Mouse (Mus musculus) bone marrow macrophage, adult 2 months (primary cell): ENCODE measurements around the gene Gpr132. TPM values are rescaled to one million over a fixed set of nuclear protein-coding genes. Genes with fewer than 3 reads are reported as not detected.

Source experiments
- H3K27ac ChIP-seq: 2 replicates; pipeline ENCODE4 v1.5.1; 2012; ENCODE audit warnings: low read depth, low read length; ENCODE audit not compliant: insufficient read depth
- H3K4me1 ChIP-seq: 2 replicates; pipeline ENCODE4 v1.6.1; 2012; ENCODE audit warnings: low read length; ENCODE audit not compliant: control insufficient read depth, insufficient read depth
- H3K4me3 ChIP-seq: 2 replicates; pipeline ENCODE4 v1.5.1; 2012; ENCODE audit warnings: mild to moderate bottlenecking, low read length, moderate library complexity; ENCODE audit not compliant: insufficient read depth
- CTCF ChIP-seq: IDR thresholded peaks from 2 replicates; pipeline ENCODE4 v1.5.1; 2012; ENCODE audit warnings: low read depth, mild to moderate bottlenecking, low read length, moderate library complexity
- POLR2A ChIP-seq: IDR thresholded peaks from 2 replicates; pipeline ENCODE4 v1.6.1; 2012; ENCODE audit warnings: mild to moderate bottlenecking, low read depth, low read length, borderline replicate concordance
- polyA plus RNA-seq: library from polyadenylated mRNA; stranded (reverse); fragments of >200 nt; gene quantifications from 2 replicates; pipeline ENCODE4 v1.2.4, GENCODE M21; 2012; ENCODE audit not compliant: missing spikeins, insufficient read depth, insufficient read length

Gene Gpr132
- polyA plus RNA-seq, 1 experiment, result 42.1 TPM

GRCm38 (mm10) chr12:112877073-112877576 lies 9.1 kb upstream of the Gpr132 start:
- TF ChIP-seq CTCF (no peak), POLR2A (no peak)
- Histone ChIP-seq H3K4me1 (peaks cover 31% of the 10 kb centered on the region), H3K27ac (no peak overlapping the region), H3K4me3 (peak overlapping the region; percentile 38)

DNA sequence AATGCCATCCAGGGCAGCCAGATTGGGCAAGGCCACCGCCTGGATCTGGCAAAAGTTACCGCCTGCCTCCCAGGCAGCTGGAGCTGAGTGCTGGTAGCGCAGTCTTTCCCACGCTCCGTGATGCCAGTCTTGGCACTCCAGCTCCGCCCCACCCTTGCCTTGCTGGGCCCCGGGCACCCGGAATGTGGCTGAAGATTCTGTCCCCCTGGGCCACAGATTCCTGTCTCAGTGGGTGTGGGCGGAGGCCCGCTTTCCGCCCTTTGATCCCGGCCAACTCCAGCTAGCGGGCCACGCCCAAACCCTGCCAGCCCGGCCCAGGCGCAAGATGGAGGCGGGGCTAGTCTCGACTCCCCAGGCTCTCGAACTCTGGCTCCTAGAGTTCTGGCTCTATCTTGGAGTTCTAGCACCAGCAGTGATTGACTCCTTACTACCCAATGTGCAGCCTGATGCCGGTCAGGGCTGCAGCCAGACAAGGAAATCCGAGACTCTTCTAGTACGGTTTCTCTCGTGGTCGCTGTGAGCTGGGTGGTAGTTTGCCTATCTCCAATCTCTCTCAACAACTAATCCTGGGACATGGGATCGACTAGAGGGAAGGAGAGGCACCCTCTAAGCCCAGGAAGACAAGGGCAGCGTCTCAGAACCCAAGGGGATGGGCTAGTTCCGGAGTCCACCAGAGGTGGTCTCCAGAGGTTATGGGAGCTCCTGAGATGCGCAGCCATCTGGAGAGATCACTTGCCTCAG lies 8.5 kb upstream of the Gpr132 start:
- peaks cover 31% of the 10 kb centered on the region for H3K4me1 ChIP-seq
- TF ChIP-seq POLR2A (no peak), CTCF (no peak)
- H3K27ac ChIP-seq, result no peak overlapping the region
- peak overlapping the region; percentile 38 for H3K4me3 ChIP-seq

DNA sequence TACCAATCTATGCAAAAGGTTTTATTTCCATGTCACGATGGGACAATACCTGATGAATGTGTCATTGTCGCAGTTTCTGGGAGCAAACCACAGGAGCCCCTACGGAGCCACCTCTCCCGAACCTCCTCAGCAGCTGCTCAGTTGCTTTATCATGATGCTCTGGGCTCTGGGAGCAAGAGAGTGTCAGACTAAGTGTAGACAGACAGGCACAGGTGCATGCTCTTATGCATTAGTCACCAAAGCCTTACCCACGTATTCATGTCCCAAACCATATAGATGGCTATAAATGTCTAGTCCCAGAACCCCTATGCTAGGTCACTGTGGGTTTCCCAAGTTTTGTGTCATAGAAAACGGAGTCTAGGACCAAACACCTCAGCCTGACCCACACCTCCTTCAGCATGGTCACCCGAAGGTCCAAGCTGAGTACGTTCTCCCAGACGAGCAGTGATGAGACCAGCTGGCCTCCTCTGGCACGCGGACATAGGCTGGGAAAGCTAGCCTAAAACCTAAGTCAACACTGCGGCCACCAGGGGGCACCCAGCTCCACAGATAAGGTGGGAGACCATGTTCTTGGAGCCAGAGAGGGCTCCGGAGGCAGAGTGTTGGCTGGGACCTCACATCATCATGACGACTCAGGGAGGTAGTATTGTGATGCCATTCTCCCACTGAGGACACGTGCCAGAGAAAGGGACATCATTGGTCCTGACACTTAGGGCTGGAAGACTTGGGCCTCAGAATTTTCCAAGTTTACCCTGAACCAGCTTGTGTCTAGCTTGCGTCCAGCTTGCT lies 7.4 kb upstream of the Gpr132 start:
- peaks cover 34% of the 10 kb centered on the region for H3K4me1 ChIP-seq
- no peak overlapping the region for H3K27ac ChIP-seq
- H3K4me3 ChIP-seq, result no peak overlapping the region
- TF ChIP-seq POLR2A (no peak), CTCF (peak; percentile 62)

GRCm38 (mm10) chr12:112874199-112874598 lies 6.2 kb upstream of the Gpr132 start:
- Histone ChIP-seq H3K4me3 (peak overlapping the region; percentile 35), H3K27ac (no peak overlapping the region), H3K4me1 (peaks cover 41% of the 10 kb centered on the region)
- no peak for TF ChIP-seq CTCF
- TF ChIP-seq POLR2A, result no peak

GRCm38 (mm10) chr12:112873452-112874190 lies 5.6 kb upstream of the Gpr132 start:
- Histone ChIP-seq H3K4me1 (peaks cover 44% of the 10 kb centered on the region), H3K27ac (no peak overlapping the region), H3K4me3 (peak overlapping the region; percentile 35)
- no peak for TF ChIP-seq POLR2A
- peak; percentile 73 for TF ChIP-seq CTCF

GRCm38 (mm10) chr12:112872991-112873390 lies 5.0 kb upstream of the Gpr132 start:
- Histone ChIP-seq H3K4me1 (peaks cover 45% of the 10 kb centered on the region), H3K4me3 (no peak overlapping the region), H3K27ac (no peak overlapping the region)
- no peak for TF ChIP-seq POLR2A
- no peak for TF ChIP-seq CTCF

DNA sequence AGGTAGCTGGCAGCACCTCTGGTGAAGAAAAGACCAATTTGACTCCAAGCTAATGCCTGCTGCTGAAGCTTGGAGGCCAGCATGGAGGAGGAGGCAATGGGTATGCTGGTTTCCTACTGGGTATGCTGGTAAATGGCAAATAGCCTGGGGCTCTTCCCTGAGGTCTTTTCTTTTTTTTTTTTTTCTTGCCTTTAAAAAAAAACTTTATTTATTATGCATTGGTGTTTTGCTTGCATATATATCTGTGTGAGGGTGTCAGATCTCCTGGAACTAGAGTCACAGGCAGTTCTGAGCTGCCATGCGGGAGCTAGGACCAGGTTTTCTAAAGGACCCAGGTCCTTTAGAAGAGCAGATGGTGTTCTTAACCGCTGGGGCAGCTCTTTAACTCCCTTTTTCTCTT lies 3.2 kb upstream of the Gpr132 start:
- TF ChIP-seq CTCF (no peak), POLR2A (no peak)
- Histone ChIP-seq H3K4me3 (no peak overlapping the region), H3K27ac (0 out of 2 replicates have a peak overlapping the region, but pooled peaks have one; percentile 16), H3K4me1 (peaks cover 50% of the 10 kb centered on the region)

DNA sequence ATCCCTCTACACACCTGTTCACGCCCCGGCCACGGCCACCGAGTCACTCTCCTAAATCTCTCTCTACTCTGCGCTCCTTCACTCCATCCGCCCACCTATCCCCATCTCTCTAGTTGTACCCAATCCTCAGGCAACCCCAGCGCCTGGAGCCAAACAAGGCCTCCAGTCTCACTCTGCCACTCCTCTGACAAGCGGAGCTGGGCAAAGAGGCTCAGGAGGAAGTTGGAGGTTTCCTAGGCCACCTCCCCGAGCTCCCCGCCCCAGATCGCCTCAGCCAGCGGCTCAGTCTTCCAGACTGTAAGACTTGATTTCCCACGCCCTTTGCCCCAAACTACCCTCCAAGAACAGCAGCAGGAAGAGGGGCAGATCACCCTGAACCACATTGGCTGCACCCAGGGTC lies 2.7 kb upstream of the Gpr132 start:
- Histone ChIP-seq H3K4me3 (no peak overlapping the region), H3K4me1 (peaks cover 51% of the 10 kb centered on the region), H3K27ac (0 out of 2 replicates have a peak overlapping the region, but pooled peaks have one; percentile 16)

DNA sequence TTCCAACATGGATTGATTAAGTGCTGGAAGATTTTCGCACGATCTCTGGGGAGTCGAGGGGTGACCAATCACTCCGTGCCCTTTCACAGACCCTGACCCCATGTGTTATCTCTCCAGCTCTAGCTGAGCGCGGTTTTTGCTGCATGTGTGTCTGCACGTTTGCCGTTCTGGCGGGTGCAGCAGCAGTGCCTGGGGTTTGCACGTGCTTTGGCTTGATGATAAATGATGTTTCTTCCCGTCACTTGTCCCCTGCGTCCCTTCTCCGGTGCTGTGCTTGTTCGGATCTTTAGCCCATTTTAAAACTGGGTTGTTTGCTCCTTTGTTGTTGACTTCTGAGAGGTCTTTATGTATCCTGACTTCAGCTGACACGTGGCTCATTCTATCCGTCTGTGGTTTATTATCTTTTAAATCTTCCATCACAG lies 1.8 kb upstream of the Gpr132 start:
- peaks cover 59% of the 10 kb centered on the region for H3K4me1 ChIP-seq
- TF ChIP-seq CTCF (no peak), POLR2A (no peak)
- H3K4me3 ChIP-seq, result no peak overlapping the region
- no peak overlapping the region; the same call in 1 of the 2 replicates for H3K27ac ChIP-seq

More for the DNA sequence above, 2.7 kb upstream of the Gpr132 start:
- TF ChIP-seq CTCF, result no peak
- TF ChIP-seq POLR2A, result no peak
